Mouse (Mus musculus): ENCODE data around the gene Gm13271. TPM values are rescaled to one million over a fixed set of nuclear protein-coding genes. Genes with fewer than 3 reads are reported as not detected.
"Not testable (repeated sequence)": the region's sequence is repeated elsewhere in the genome, so short reads cannot be mapped to it uniquely, and the experiment has no call there.

Gene Gm13271
- total RNA-seq (2021), result not detected
- long read RNA-seq, experiment 1, result 0 reads
- long read RNA-seq, experiment 2, result 0 reads

DNA sequence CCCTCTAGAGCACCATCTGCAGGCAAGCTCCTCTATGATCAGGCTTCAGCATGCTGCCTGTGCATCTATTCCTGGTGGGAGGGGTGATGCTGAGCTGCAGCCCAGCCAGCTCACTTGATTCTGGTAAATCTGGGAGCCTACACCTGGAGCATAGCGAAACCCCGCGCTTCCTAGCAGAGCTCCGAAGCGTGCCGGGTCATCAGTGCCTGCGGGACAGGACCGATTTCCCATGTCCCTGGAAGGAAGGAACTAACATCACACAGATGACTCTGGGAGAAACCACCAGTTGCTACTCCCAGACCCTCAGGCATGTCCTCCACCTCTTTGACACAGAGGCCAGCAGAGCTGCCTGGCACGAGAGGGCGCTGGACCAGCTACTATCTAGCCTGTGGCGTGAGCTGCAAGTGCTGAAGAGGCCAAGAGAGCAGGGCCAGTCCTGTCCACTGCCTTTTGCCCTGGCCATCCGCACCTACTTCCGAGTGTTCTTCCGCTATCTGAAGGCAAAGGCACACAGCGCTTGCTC, at the start of gene Gm13271:
Gene Gm13271, plus strand, starts transcription at position 51 of the 523 bp plus-strand sequence.
- H3K4me3 ChIP-seq; H3K27ac ChIP-seq; intact Hi-C loops (cut with DNase I): not testable (repeated sequence)
- peak; percentile 60 for DNase-seq
- TF ChIP-seq CTCF (IDR thresholded peaks at IDR 0.05), result peak; percentile 34; the same call in 1 of the 2 replicates

DNA sequence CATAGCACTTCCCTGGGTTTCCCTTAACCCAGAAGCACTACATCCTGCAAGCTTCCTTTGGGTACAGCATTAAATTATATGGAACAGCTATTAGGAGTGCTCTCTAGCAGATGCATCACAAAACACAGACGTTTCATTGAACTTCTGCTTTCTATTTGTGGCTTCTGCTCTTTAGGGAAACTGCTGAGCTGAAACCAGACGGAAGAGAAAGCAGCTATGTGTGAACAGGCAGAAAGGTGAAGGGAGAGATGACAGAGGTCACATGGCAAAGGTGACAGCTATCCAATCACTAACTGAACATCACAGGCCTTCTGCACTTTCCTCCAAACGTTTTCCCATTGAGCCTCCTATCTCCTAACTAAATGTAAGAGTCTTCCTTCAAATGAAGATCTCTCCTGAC, 48.7 kb upstream of the Gm13271 start:
- Histone ChIP-seq H3K4me3 (no peak overlapping the region), H3K27ac (no peak overlapping the region)
- no peak for DNase-seq
- TF ChIP-seq CTCF (IDR thresholded peaks at IDR 0.05), result no peak
- intact Hi-C loops (cut with DNase I), result no loop called here

DNA sequence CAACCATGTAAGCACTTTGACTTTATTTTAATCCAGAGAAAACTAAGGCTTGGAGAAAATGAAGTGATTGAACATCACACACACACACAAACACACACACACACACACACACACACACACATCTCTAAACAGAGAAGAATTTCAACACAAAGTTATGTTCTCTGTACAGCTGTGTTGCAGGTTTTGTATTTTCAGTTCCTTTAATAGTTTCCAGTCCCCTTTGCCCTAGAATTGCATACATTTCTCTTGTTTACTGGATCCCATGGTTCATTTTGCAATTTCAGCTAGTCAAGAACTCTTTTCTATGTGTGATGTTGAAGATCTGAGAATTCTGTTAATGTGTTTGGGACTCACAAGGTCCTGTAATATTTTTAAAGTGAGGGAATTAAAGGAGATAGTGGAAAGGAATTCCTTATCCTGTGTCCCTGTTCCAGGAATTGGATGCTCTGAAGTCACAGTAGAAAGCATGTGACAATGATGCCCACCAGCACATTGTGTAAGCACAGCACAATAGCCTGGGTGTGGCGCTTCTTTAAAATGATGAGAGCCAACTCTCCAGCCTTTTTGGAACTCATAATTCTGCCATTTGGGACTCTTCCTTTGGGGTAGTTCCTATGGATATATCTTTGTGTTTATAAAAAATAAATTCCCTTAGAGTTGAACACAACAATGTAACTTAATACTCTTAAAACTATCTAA, 47.4 kb upstream of the Gm13271 start:
- DNase-seq, result no peak
- Histone ChIP-seq H3K4me3 (no peak overlapping the region), H3K27ac (no peak overlapping the region)
- intact Hi-C loops (cut with DNase I), result no loop called here
- TF ChIP-seq CTCF (IDR thresholded peaks at IDR 0.05), result no peak

DNA sequence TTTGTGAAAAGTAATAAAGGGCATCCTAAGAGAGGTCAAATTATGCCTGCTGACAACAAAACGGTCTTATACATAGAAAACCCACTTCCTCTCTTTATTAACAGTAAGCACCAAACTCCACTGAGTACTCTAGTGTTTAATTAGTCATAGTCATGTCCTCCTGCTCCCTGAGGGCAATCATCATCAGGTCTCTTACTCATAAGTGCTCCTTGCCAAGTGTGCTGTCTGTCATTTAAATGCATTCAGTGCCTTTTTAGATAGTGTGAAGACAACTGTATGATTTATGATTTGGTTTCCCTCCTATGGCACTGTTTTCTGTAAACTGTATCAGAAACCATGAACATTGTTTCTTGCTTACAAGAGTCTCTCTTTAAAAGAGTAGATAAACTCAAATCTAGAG, 40.4 kb upstream of the Gm13271 start:
- no peak for TF ChIP-seq CTCF (IDR thresholded peaks at IDR 0.05)
- DNase-seq, result no peak
- Histone ChIP-seq H3K27ac (peak overlapping the region; percentile 31; the same call in 1 of the 2 replicates), H3K4me3 (no peak overlapping the region)
- intact Hi-C loops (cut with DNase I), result no loop called here

DNA sequence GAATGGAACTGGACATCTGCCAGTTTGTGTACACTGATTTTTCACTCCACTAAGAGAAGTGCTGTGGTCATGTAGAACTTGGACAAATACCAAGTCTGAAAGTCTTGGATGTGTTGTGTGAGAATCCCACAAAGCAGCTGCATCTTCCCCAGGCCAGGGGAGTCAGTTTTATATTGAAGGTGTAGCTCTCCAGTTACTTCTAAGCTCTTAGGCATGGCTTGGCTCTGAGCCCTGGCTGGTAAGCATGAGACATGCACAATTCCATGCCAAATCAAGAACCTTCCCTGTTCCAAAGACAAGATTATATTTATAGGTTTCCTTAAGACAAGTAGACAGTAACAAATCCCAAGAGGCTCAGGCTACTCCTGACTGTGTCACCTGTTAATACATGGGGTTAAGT, 39.6 kb upstream of the Gm13271 start:
- Histone ChIP-seq H3K27ac (peak overlapping the region; percentile 31; the same call in 1 of the 2 replicates), H3K4me3 (no peak overlapping the region)
- no peak for TF ChIP-seq CTCF (IDR thresholded peaks at IDR 0.05)
- intact Hi-C loops (cut with DNase I), result no loop called here
- peak; percentile 85 for DNase-seq

DNA sequence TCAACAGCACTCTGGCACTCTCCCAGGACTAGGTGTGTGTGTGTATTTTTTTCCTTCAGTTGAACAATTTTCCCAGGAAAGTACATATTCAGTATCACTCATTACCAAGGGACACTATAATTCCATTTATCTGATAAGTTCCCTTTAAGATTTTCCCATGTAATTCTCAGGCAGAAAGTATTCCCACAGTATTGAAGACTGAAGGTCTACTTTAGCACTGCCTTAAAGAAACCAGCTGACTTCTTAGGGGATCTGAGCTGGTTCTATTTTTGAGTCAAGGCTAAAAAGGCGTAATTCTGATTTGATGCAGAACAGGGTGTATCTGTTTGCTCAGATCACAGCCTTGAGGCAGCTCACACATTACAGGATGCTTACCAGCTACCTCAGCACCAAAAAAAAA, 36.0 kb upstream of the Gm13271 start:
- H3K4me3 ChIP-seq, result peak overlapping the region; percentile 76
- intact Hi-C loops (cut with DNase I), result no loop called here
- TF ChIP-seq CTCF (IDR thresholded peaks at IDR 0.05), result no peak
- peak overlapping the region; percentile 100 for H3K27ac ChIP-seq
- DNase-seq, result no peak

DNA sequence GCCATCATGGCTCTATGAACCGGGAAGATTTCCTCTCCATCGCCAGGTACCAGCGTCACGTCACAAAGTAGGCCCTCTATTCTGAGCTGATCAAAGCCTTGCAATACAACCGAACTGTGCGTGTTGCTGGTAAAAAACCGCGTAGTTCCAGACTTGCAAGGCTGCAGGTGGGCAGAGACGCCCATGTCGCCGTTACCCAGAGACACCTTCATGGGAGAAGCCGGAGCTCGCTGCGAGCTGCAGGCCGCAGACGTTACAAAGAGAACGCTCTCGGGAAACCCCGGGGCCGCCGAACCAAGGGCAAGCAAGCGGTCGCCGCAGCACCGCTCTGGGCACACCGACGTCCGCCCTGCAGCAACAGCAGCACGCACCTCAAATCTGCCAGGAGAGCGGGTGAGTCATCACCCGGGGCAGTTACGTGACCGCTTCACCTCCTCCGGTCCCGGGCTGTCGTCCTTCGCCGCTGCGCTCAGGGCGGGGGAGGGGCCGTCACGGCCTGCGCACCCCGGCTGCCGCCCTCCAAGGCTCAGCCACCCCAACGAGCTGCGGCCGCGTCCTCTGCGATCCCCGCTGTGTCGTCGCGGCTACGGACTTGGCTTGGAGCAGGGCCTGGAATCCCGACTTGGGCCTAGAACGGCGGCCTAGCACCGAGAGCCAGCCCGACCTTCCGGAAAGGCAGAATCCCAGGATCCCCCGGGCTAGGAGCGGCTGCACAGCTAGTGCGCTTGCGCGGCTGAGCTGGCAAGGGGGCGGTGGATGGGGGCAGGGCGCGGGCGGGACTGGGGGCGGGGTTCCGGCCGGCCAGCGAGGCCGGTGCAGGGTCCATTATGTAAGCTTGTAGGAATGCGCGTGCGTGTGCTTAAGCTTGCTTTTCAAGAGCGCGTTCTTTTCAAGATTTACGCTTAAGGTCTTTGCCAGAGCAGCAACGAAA, 32.6 kb upstream of the Gm13271 start, which contains the start of the genes Gm26566 and Klhl9:
Gene Gm26566, plus strand, starts transcription at position 15 of the 931 bp plus-strand sequence.
Gene Klhl9, minus strand, starts transcription at position 675 of the 931 bp plus-strand sequence.
- intact Hi-C loops (cut with DNase I), result no loop called here
- DNase-seq, result peak; percentile 96
- H3K27ac ChIP-seq, result peak within 1 kb of the TSS; percentile 100
- TF ChIP-seq CTCF (IDR thresholded peaks at IDR 0.05), result no peak; the same call in 1 of the 2 replicates
- H3K4me3 ChIP-seq, result peak within 1 kb of the TSS; percentile 76

DNA sequence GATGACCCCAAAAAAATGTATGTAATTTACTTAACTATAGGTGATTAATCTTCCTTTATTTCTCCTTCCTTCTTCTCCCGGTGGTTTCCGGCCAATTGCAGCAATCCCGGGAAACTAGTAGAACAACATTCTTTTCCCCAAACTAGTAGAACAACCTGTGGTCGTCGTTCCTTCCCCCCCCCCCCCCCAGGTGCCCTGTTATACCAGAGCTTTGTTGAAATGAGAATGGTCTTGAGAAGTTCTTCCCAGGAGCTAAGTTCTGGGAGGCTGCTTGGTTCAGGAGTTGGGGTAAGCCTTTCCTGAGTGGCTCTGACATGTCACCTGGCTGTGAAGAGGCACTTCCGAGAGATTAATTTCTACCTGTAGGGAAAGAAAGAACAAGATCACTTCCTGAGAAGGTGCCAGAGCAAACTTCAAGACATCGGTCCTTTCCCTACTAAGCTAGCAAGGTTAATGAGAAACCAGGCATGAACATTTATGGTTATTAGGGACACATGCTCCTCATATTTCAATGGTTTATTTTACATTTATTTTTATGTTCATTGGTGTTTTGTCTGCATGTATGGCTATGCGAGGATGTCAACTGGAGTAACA, 31.1 kb upstream of the Gm13271 start:
- no peak for DNase-seq
- no peak for TF ChIP-seq CTCF (IDR thresholded peaks at IDR 0.05)

DNA sequence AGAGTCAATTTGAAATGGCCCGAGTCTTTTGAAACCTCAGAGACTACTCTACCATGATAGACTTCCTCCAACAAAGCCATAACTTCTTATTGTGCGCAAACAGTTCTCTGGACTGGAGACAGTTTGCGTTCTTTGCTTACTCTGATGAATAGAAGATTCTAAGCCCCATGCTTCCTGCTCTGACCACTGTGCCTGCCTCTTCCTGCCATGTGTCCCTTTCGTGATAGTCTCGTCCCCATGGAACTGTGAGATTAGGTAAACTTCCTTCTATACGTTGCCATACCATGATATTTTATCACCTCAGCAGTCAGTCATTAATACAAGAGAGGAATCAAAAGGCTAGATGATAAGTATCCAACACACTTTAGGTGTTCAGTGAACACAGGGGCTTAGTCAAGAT, 27.9 kb upstream of the Gm13271 start:
- Histone ChIP-seq H3K4me3 (no peak overlapping the region), H3K27ac (no peak overlapping the region)
- DNase-seq, result no peak
- no peak for TF ChIP-seq CTCF (IDR thresholded peaks at IDR 0.05)
- intact Hi-C loops (cut with DNase I), result loop anchor here (1.0 kb wide), 1 partner anchor 30 kb away; no protein-coding TSS in a partner anchor

More for the DNA sequence above, 31.1 kb upstream of the Gm13271 start:
- Histone ChIP-seq H3K27ac (no peak overlapping the region), H3K4me3 (no peak overlapping the region)
- intact Hi-C loops (cut with DNase I), result no loop called here

DNA sequence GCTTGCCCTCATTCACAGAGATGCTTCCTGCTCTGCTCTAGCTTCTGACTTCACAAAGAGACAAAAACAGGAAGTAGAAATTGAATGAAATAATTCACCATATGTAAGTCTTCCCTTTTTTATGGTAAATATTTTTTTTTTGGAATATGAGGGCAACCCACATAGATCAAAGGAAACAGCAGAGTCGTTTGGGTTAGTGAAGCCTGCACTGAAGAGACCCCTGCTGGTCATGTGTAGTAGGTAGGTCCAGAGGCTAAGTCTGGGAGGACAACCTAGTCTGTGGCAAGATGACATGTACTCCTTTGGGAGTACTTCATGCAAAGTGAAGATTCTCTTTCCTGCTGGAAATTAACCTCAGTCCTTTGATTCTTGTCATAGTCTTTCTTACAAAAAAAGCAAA, 27.3 kb upstream of the Gm13271 start:
- Histone ChIP-seq H3K4me3 (no peak overlapping the region), H3K27ac (no peak overlapping the region)
- peak; percentile 75 for TF ChIP-seq CTCF (IDR thresholded peaks at IDR 0.05)
- intact Hi-C loops (cut with DNase I), result loop anchor here (1.0 kb wide), 1 partner anchor 31 kb away; no protein-coding TSS in a partner anchor
- peak; percentile 36 for DNase-seq

DNA sequence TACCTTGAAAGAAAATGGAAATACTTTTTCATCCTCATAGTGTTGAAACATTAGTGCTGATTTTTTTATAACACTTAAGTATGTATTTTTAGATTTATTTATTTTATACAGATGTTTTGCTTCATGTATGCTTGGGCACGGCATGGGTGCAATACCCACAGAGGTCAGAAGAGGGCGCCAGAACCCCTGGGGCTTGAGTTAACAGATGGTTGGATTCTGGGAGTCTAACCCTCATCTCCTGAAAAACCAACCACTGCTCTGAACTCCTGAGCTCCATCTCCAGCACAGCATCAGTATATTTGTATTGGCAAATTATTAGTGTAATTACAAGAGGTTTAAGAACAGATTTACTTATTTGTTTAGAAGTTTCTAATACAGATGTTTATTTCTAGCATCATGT, 16.2 kb upstream of the Gm13271 start:
- DNase-seq, result peak; percentile 75
- intact Hi-C loops (cut with DNase I), result no loop called here
- no peak overlapping the region for H3K27ac ChIP-seq
- H3K4me3 ChIP-seq, result no peak overlapping the region
- TF ChIP-seq CTCF (IDR thresholded peaks at IDR 0.05), result no peak; the same call in 1 of the 2 replicates

DNA sequence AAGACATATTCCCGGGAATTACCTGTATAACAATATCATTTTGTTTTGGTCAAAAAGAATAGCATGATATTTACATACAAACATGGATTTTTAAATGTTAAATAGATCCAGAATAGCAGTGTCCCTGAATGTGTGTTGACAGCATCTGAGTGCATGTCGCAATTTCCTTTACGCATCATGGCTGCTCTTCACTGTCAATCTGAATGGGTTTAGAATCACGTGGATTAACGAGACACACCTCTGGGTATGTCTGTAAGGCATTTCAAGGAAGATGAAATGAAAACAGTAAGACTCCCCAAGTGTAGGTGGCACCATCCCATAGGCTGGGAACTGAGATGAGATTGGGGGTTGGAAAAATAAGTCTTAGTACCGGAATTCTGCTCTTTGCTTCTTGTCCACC, 15.6 kb upstream of the Gm13271 start:
- no peak for DNase-seq
- intact Hi-C loops (cut with DNase I), result no loop called here
- H3K27ac ChIP-seq, result no peak overlapping the region
- no peak for TF ChIP-seq CTCF (IDR thresholded peaks at IDR 0.05)
- H3K4me3 ChIP-seq, result no peak overlapping the region
